Mouse (Mus musculus) midbrain, embryonic 10.5 days (tissue): Measurements from ENCODE around the gene Padi1. TPM values are rescaled to one million over a fixed set of nuclear protein-coding genes. Genes with fewer than 3 reads are reported as not detected.

Source experiments
- DNase-seq: peaks from one replicate; pipeline ENCODE4 v3.0.0-alpha.2; 2017; ENCODE audit warnings: low spot score
- H3K27ac ChIP-seq: fragments of 300-500 bp; sonication (generic); replicated peaks from 2 replicates; pipeline ENCODE4 v1.5.1; 2016; ENCODE audit warnings: mild to moderate bottlenecking
- H3K27me3 ChIP-seq: fragments of 300-500 bp; sonication (generic); 2 replicates; pipeline ENCODE4 v1.6.1; 2016; ENCODE audit warnings: low read depth, mild to moderate bottlenecking; ENCODE audit not compliant: poor library complexity, severe bottlenecking
- H3K36me3 ChIP-seq: fragments of 300-500 bp; sonication (generic); 2 replicates; pipeline ENCODE4 v1.6.1; 2016; ENCODE audit warnings: mild to moderate bottlenecking, moderate library complexity
- H3K4me1 ChIP-seq: fragments of 300-500 bp; sonication (generic); 2 replicates; pipeline ENCODE4 v1.6.1; 2016
- H3K4me3 ChIP-seq: fragments of 300-500 bp; sonication (generic); 2 replicates; pipeline ENCODE4 v1.5.1; 2016; ENCODE audit warnings: mild to moderate bottlenecking, moderate library complexity
- H3K9me3 ChIP-seq: fragments of 300-500 bp; sonication (generic); replicated peaks from 2 replicates; pipeline ENCODE4 v1.6.1; 2016; ENCODE audit warnings: mild to moderate bottlenecking
- WGBS: fragments of 180-500 bp; shearing (Covaris S2); methylation state at CpG from one replicate; pipeline ENCODE4 v1.1.7; 2016; 5-methylcytosine and 5-hydroxymethylcytosine counted together
- polyA plus RNA-seq: library from polyadenylated mRNA; unstranded; fragments of >200 nt; fragmentation: Nextera tagmentation; extraction: Ambion mirVana; gene quantifications from 2 replicates; pipeline ENCODE4 v1.2.1, GENCODE M21; 2016

The Padi1 gene
- polyA plus RNA-seq = 0.04 and 0.06 TPM in 2 replicates

DNA sequence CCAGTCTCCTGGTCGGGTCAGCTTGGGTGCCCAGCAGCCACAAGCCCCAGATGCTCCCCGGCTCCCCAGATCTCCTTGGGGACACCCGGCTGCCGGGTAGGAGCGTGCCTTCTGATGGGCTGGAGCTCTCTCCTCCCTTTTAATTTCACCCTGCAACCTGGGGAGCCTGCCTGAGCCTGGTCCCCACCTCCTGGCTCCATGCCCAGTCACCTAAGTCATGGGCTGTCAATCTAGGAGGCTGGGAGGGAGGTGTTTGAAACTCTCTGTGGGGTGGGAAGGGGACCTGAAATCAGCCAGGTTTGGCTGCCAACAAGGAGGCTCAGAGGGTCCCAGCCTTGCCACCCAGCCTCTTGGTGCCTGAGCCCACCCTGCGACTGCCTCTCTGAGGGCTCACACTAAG, at the start of gene Padi1:
Padi1 (minus strand) TSS at position 113 of the 400 bp plus-strand sequence.
- Histone ChIP-seq H3K27me3 (no peaks in the 10 kb centered on the region), H3K36me3 (no peaks in the 10 kb centered on the region), H3K27ac (peak within 1 kb of the TSS; percentile 19), H3K4me3 (no peak within 1 kb of the TSS), H3K4me1 (peaks cover 24% of the 10 kb centered on the region), H3K9me3 (no peaks in the 10 kb centered on the region)
- DNase-seq = no peak
- 82% methylated on average over 6 of the region's 6 CpGs for WGBS

GRCm38 (mm10) chr4:140892163-140892530, 46.6 kb upstream of the Padi1 start:
- Histone ChIP-seq H3K9me3 (peaks cover 22% of the 10 kb centered on the region), H3K4me1 (no peaks in the 10 kb centered on the region), H3K36me3 (no peaks in the 10 kb centered on the region), H3K4me3 (no peak overlapping the region), H3K27ac (no peak overlapping the region), H3K27me3 (no peaks in the 10 kb centered on the region)
- DNase-seq = no peak
- 71% methylated on average over 1 of the region's 1 CpGs for WGBS

- 93% methylated on average over 14 of the region's 14 CpGs for WGBS
- Histone ChIP-seq H3K27ac (no peak overlapping the region), H3K27me3 (no peaks in the 10 kb centered on the region), H3K9me3 (peaks cover 22% of the 10 kb centered on the region), H3K4me1 (no peaks in the 10 kb centered on the region), H3K36me3 (no peaks in the 10 kb centered on the region), H3K4me3 (no peak overlapping the region)
- no peak for DNase-seq
Measured at GRCm38 (mm10) chr4:140891525-140892162, 46.1 kb upstream of the Padi1 start.

DNA sequence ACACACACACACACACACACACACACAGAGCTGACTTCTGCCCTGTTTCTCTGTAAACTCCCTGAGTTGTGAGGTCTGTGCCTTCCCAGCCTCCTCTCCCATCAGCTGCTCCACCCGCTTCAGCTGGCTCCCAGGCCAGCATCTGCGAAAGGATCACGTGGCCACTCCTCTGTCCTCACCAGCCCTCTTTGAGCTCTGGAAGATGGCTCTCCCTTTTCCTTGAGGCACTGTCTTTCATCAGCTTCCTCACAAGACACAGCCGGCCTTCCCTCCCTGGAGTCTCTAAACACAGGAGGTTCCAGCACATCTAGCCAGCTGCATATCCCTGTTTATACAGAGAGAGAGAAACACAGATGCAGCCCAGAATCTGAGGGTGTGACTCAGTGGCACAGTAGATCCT, 38.3 kb upstream of the Padi1 start:
- H3K27me3 ChIP-seq = no peaks in the 10 kb centered on the region
- DNase-seq = no peak
- WGBS = 48% methylated on average over 4 of the region's 4 CpGs
- no peak overlapping the region for H3K4me3 ChIP-seq
- no peak overlapping the region for H3K27ac ChIP-seq
- H3K4me1 ChIP-seq = peaks cover 5% of the 10 kb centered on the region; the same call in 1 of the 2 replicates
- peaks cover 8% of the 10 kb centered on the region for H3K9me3 ChIP-seq
- H3K36me3 ChIP-seq = no peaks in the 10 kb centered on the region

GRCm38 (mm10) chr4:140882981-140883380, 37.4 kb upstream of the Padi1 start:
- H3K27ac ChIP-seq = no peak overlapping the region
- peaks cover 5% of the 10 kb centered on the region; the same call in 1 of the 2 replicates for H3K4me1 ChIP-seq
- WGBS = 96% methylated on average over 3 of the region's 3 CpGs
- no peaks in the 10 kb centered on the region for H3K27me3 ChIP-seq
- no peak for DNase-seq
- H3K9me3 ChIP-seq = peaks cover 8% of the 10 kb centered on the region
- H3K36me3 ChIP-seq = no peaks in the 10 kb centered on the region
- H3K4me3 ChIP-seq = no peak overlapping the region

- H3K27me3 ChIP-seq = no peaks in the 10 kb centered on the region
- no peak overlapping the region for H3K4me3 ChIP-seq
- H3K27ac ChIP-seq = no peak overlapping the region
- peaks cover 8% of the 10 kb centered on the region for H3K9me3 ChIP-seq
- no peaks in the 10 kb centered on the region for H3K36me3 ChIP-seq
- no peak for DNase-seq
- WGBS = 61% methylated on average over 4 of the region's 4 CpGs
- peaks cover 9% of the 10 kb centered on the region; the same call in 1 of the 2 replicates for H3K4me1 ChIP-seq
Measured at GRCm38 (mm10) chr4:140882365-140882764, 36.8 kb upstream of the Padi1 start.

DNA sequence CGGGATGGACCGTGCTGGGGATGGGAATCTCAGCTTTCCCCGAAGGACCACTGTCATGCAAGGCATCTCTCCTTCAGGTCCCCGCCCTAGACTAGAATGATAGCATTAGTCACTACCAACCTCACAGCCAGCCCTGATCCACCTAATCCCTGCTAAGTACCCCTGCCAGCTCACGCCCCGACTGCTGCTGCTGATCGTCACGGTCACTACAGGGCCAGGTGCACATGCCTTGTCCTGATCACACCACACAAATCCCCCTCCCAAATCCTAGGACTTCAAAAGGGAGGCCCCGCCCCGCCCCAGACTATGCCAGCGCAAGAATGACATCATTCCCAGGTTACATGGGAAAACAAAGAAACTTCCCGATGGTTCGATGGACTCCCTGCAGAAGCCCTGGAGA, 36.2 kb upstream of the Padi1 start:
- Histone ChIP-seq H3K27ac (no peak overlapping the region), H3K27me3 (no peaks in the 10 kb centered on the region), H3K9me3 (peaks cover 8% of the 10 kb centered on the region), H3K4me1 (peaks cover 10% of the 10 kb centered on the region; the same call in 1 of the 2 replicates), H3K4me3 (no peak overlapping the region), H3K36me3 (no peaks in the 10 kb centered on the region)
- DNase-seq = no peak
- WGBS = 91% methylated on average over 13 of the region's 13 CpGs

DNA sequence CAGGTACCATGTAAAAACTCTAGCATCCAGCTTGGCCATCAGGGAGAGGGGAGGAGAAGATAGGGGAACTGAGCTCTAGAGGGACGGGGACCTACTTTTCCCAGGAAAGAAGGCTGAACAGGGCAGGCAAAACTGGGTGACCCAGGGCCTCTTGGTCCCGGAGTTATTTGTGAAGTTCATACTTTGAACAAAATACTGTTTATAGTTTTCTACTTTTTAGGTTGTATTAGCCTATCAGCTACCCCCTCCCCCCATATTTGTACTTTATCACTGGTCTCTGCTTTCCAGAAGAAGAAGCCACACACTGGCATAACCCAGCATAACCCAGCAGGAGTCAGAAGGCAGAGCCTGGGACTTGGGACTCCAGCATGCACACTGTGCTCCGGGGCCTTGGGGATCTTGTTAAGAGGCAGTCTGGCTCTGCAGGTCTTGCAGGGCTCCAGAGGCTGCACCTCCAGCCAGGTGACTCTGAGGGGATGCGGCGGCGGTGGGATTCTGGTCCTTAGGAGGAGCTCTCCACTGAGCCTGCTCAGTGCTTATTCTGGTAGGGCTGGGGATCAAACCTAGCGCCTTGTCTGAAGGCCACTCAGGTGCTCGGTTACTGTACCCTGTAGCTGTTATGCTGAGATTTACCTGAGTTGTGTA, 35.6 kb upstream of the Padi1 start:
- Histone ChIP-seq H3K4me1 (peaks cover 10% of the 10 kb centered on the region; the same call in 1 of the 2 replicates), H3K9me3 (peaks cover 8% of the 10 kb centered on the region), H3K4me3 (no peak overlapping the region), H3K36me3 (no peaks in the 10 kb centered on the region), H3K27ac (no peak overlapping the region; the same call in 1 of the 2 replicates), H3K27me3 (no peaks in the 10 kb centered on the region)
- WGBS = 86% methylated on average over 8 of the region's 8 CpGs
- DNase-seq = no peak

GRCm38 (mm10) chr4:140880207-140880606, 34.6 kb upstream of the Padi1 start:
- H3K27me3 ChIP-seq = no peaks in the 10 kb centered on the region
- no peaks in the 10 kb centered on the region for H3K36me3 ChIP-seq
- peaks cover 8% of the 10 kb centered on the region for H3K9me3 ChIP-seq
- H3K27ac ChIP-seq = no peak overlapping the region
- peaks cover 10% of the 10 kb centered on the region; the same call in 1 of the 2 replicates for H3K4me1 ChIP-seq
- no peak for DNase-seq
- H3K4me3 ChIP-seq = no peak overlapping the region
- 77% methylated on average over 3 of the region's 3 CpGs for WGBS

GRCm38 (mm10) chr4:140879739-140880138, 34.2 kb upstream of the Padi1 start:
- DNase-seq = no peak
- H3K4me3 ChIP-seq = no peak overlapping the region
- no peaks in the 10 kb centered on the region for H3K27me3 ChIP-seq
- H3K27ac ChIP-seq = no peak overlapping the region
- H3K36me3 ChIP-seq = no peaks in the 10 kb centered on the region
- WGBS = 70% methylated on average over 4 of the region's 4 CpGs
- H3K9me3 ChIP-seq = peaks cover 8% of the 10 kb centered on the region
- peaks cover 10% of the 10 kb centered on the region; the same call in 1 of the 2 replicates for H3K4me1 ChIP-seq

GRCm38 (mm10) chr4:140879116-140879515, 33.5 kb upstream of the Padi1 start:
- WGBS = 92% methylated on average over 6 of the region's 6 CpGs
- H3K36me3 ChIP-seq = no peaks in the 10 kb centered on the region
- no peak for DNase-seq
- peaks cover 11% of the 10 kb centered on the region for H3K9me3 ChIP-seq
- H3K27ac ChIP-seq = no peak overlapping the region
- H3K4me1 ChIP-seq = peaks cover 10% of the 10 kb centered on the region; the same call in 1 of the 2 replicates
- H3K4me3 ChIP-seq = no peak overlapping the region
- H3K27me3 ChIP-seq = no peaks in the 10 kb centered on the region

- 90% methylated on average over 9 of the region's 9 CpGs for WGBS
- H3K27ac ChIP-seq = no peak overlapping the region
- H3K9me3 ChIP-seq = peaks cover 14% of the 10 kb centered on the region
- H3K4me3 ChIP-seq = no peak overlapping the region
- no peak for DNase-seq
- no peaks in the 10 kb centered on the region for H3K27me3 ChIP-seq
- peaks cover 10% of the 10 kb centered on the region; the same call in 1 of the 2 replicates for H3K4me1 ChIP-seq
- H3K36me3 ChIP-seq = no peaks in the 10 kb centered on the region
Measured at GRCm38 (mm10) chr4:140878655-140879054, 33.1 kb upstream of the Padi1 start.

- peaks cover 23% of the 10 kb centered on the region for H3K9me3 ChIP-seq
- no peak overlapping the region for H3K4me3 ChIP-seq
- no peaks in the 10 kb centered on the region for H3K36me3 ChIP-seq
- WGBS = 80% methylated on average over 9 of the region's 9 CpGs
- peak overlapping the region; percentile 50; the same call in 1 of the 2 replicates for H3K27ac ChIP-seq
- peaks cover 10% of the 10 kb centered on the region; the same call in 1 of the 2 replicates for H3K4me1 ChIP-seq
- no peaks in the 10 kb centered on the region for H3K27me3 ChIP-seq
- no peak for DNase-seq
Measured at GRCm38 (mm10) chr4:140877441-140877840, 31.9 kb upstream of the Padi1 start.
